Mouse (Mus musculus) embryo, embryonic 9.5 days (tissue): ENCODE data around the gene Ripor3.

Experiments used
- DNase-seq: peaks from one replicate; pipeline ENCODE4 v3.0.0-alpha.2; 2017; ENCODE audit errors: extremely low spot score

Ripor3 gene

DNA sequence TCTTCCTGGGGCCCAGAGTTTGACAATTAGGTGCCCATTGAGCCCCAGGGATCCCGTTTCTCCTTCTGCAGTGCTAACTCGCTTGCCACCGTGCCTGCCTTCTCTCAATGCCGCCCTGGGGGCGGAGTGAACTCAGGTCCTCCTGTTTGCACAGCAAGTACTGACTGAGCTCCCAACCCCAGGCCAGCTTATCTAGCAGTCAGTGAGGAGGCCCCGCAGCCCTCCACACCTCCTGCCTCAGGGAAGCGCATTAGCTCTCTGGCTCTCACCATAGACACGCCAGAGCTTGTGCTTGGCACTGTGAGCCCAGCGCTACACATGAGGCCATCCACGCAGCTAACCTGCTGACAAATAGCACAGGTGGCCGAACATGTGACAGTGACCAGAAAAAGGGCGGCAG is 22.8 kb downstream of the Ripor3 start:
- DNase-seq: no peak

DNA sequence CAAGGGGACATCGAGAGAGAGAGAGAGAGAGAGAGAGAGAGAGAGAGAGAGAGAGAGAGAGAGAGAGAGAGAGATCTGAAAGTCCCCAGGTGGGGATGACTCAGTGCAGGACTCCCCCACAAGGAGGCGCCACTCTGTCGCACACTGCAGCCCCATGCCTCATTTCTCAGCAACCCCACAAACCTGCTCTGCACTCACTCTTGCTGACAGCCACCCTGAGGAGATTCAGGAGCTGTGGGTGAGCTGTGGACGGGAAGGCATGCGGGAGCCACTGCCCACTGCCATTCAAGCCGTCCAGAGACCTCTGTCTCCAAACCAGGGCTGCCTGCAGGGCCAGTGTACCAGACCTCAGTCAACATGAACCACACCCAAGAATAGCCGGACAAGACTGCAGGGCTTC is 23.7 kb downstream of the Ripor3 start:
- DNase-seq: peak; percentile 46

DNA sequence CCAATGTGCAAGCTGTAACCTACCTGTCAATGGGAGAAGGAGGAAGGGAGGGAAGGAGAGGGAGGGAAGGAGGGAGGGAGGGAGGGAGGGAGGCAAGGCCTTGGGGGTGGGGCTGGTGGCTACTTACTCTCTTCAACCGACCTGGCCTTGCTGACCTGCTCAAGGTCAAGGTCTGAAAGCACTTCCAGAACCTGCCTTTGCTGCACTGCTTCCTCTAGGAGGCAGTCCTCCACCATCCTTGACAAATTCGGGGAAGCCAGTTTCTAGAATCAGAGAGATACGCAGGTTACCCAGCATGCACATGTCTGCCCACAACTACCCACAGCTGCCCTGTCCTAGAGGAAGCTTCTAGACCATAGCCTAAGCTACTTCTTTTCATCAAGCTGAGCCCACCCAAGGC is 25.5 kb downstream of the Ripor3 start:
- DNase-seq: no peak

- no peak for DNase-seq
These were observed 26.0 kb downstream of the Ripor3 start for GRCm38 (mm10) chr2:167984371-167984770.

DNA sequence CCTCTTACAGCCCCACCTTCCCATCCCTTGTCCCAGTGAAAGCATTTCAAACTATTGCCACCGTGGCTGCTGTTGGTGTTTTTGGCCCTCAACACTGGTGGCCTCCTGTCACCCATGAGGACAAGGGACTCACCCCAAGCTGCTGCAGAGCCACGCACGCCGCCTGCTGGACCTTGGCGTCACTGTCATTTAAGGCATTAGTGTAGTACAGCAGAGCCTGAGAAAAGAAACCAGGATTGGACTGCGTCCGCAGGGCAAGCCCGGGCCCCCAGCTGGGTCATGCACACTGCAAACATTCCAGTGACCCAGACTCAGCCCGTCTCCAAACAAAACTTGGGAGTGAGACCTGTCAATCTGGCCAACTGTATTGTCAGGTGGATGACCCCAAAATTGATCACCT is 27.8 kb downstream of the Ripor3 start:
- DNase-seq: no peak

- DNase-seq: no peak
These were observed 30.0 kb downstream of the Ripor3 start for GRCm38 (mm10) chr2:167980391-167980790.

- DNase-seq: no peak
These were observed 32.1 kb downstream of the Ripor3 start for GRCm38 (mm10) chr2:167978271-167978670.

DNA sequence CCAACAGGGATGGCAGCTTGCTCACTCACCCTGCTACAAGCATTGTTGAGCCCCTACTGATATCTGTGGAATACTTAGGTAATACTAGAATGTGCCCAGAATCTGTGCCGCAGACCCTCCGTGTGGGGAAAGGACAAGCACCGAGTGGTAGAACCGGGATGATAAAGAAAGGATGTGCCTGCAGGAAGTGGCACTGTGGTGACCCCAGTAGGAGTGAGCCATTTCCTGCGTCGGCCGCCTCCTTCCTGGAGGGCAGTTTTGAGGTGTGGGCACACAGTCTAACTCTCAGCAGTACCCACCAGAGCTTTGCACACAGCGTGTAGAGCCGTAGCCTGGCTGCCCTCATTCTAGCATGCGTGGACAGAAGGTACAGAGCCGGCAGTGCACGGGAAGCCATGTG is 34.7 kb downstream of the Ripor3 start:
- no peak for DNase-seq

- DNase-seq: no peak
These were observed 37.6 kb downstream of the Ripor3 start for GRCm38 (mm10) chr2:167972809-167973208.

DNA sequence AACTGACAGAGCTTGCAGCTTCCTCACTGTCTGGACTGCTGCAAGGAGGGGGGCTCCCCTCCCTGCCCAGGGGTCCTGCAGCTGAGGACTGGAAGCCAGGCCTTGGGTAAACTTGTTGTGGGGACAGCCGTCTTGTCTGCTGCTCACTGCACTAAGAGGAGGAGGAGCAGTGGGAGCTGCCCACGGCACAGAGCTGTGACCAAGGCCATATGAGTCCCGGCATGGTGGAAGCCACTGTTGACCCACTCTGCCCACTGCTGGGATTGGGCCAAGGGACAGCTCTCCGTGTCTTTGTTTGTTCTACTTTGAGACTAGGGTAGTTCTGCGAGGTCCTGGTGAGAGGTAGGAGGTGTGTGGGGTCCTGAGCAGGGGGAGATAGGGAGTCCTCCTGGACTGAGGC is 38.3 kb downstream of the Ripor3 start:
- DNase-seq: no peak

- DNase-seq: no peak
These were observed 40.4 kb downstream of the Ripor3 start for GRCm38 (mm10) chr2:167969851-167970541.

- DNase-seq: no peak
These were observed 41.9 kb downstream of the Ripor3 start for GRCm38 (mm10) chr2:167968504-167968903.

GRCm38 (mm10) chr2:167965911-167966310 is 44.5 kb downstream of the Ripor3 start:
- no peak for DNase-seq

DNA sequence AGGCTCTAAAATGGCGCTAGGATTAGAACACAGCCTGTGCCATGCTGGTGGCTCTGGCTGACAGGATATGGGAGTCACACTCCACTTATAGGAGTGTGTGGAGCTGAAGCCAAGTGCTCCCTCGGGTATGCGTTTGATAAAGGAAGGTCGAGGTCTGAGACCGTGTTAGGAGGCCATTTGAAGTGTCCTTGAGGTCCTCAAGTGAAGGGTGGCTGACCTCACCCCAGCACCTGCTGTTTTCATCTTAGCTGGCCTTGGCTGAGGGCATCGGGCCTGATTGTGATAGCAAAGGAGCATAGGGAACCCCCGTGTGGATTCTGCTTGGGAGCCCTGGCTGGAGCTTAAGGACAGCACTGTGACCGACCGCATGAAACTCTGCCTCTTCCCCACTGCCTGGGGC is 46.1 kb downstream of the Ripor3 start:
- no peak for DNase-seq

DNA sequence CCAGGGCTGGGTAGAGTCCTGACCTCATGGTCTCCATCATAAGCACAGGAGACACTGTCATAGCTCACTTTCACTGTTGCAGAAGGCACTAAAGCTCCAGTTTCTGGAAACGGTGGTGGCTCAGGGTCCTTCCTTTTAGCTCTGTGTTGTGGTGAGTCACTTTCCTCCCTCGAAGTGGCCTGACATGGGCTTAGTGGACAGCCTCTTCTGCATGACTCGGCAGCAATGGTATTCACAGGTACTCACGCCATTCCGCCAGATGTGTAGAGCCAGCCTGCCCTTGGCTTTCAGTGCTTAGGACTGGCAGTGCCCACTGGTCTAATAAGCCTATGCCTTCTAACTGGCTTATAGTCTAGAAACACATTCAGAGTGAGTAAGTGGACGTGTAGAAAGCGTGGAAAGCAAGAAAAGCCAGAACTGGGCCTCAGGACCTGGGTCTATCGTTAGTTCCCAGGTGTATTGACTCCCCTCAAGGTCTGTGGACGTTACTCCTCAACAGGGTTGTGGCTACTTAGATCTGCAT is 46.6 kb downstream of the Ripor3 start:
- no peak for DNase-seq

GRCm38 (mm10) chr2:167963176-167963575 is 47.2 kb downstream of the Ripor3 start:
- DNase-seq: no peak

GRCm38 (mm10) chr2:167962347-167962746 is 48.1 kb downstream of the Ripor3 start:
- DNase-seq: no peak

DNA sequence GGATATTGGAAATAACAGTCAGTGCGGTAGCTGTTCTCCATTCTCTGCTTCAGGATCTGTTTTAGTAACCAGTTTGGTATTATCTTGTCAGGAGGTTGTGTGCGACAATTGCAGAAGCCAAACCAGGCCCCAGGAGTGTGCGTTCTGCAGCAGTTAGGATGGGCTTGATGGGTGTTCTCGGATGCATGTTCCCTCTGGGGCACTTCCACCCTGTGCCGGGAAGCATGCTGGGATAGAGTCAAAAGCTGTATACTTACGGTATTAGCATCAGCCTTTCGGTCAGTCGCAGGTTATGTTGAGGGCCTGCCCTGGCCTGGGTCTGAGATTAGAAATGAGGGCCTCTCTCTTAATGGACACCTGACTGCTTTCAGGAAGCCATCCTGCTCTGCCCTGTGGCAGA is 49.8 kb downstream of the Ripor3 start:
- DNase-seq: no peak

GRCm38 (mm10) chr2:167959996-167960395 is 50.4 kb downstream of the Ripor3 start:
- no peak for DNase-seq

DNA sequence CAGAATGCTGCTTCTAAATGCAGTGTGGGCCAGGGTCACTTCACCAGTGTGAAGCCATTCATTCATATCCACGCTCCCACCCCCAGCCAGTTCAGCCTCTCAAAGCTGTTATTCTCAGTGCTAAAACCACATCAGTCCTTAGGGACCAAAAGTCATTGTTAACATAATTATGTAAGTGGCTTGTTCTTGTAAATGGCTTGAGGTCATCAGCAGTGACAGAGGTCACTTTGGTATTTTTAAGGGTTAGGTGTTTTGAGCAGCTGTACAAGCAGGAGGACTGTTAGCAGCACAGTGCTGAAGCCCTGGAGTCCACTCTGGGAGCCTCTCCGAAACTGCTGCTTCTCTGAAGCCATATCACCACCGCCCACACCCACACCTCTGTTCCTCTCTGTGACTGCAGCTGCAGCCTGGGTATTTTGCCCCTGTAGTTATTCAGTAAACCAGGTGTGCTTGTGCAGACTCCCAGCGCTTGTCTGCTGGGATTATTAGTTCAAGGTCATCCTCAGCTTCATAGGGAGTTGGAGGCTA is 51.0 kb downstream of the Ripor3 start:
- DNase-seq: no peak

DNA sequence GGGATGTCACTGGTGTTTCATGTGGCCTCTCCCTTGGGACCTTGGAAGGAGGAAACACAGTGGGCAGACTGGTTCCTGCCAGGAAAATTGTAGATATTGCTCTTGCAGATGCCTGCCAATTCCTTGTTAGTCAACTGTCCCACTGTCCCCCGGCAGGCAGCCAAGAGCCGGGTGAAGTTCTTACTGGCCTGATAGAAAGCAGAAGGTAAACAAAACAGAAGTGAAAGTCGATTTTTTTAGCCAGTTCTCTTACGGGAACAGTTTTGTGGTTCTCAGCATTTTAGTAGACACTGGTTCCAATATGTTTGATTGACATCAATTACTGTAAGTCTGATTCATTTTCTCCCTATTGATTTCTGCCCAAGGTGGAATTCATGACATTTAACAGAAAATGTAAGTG is 51.6 kb downstream of the Ripor3 start:
- DNase-seq: no peak

- no peak for DNase-seq
These were observed 52.2 kb downstream of the Ripor3 start for GRCm38 (mm10) chr2:167958082-167958788.

DNA sequence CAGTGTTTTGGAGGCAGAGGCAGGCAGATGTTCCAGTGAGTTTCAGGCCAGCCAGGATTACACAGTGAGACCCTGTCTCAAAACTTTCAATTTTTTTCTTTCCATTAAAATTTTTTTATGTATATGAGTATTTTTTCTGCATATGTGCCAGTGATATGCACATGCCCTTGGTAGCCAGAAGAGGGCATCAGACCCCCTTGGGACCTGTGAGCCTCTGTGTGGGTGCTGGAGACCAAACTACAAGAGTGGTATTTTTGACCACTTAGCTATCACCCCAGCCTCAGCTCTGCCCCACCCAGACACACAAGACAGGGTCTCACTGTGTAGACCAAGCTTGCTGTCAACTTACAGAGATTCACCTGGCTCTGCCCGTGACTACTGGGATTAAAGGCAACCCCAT is 52.9 kb downstream of the Ripor3 start:
- DNase-seq: no peak
